Mouse (Mus musculus) hindbrain, embryonic 10.5 days (tissue): ENCODE results near the gene Erbb3. TPM values are rescaled to one million over a fixed set of nuclear protein-coding genes. Genes with fewer than 3 reads are reported as not detected.

Experiments
- DNase-seq: peaks from one replicate; pipeline ENCODE4 v3.0.0-alpha.2; 2017; ENCODE audit warnings: low spot score
- H3K27ac ChIP-seq: fragments of 300-500 bp; sonication (generic); 2 replicates; pipeline ENCODE4 v1.5.1; 2016; ENCODE audit warnings: mild to moderate bottlenecking, moderate library complexity
- H3K27me3 ChIP-seq: fragments of 300-500 bp; sonication (generic); 2 replicates; pipeline ENCODE4 v1.6.1; 2016; ENCODE audit warnings: mild to moderate bottlenecking; ENCODE audit not compliant: poor library complexity, insufficient read depth, severe bottlenecking
- H3K36me3 ChIP-seq: fragments of 300-500 bp; sonication (generic); 2 replicates; pipeline ENCODE4 v1.6.1; 2016; ENCODE audit warnings: mild to moderate bottlenecking, moderate library complexity
- H3K4me1 ChIP-seq: fragments of 300-500 bp; sonication (generic); replicated peaks from 2 replicates; pipeline ENCODE4 v1.6.1; 2016; ENCODE audit warnings: mild to moderate bottlenecking
- H3K4me3 ChIP-seq: fragments of 300-500 bp; sonication (generic); 2 replicates; pipeline ENCODE4 v1.5.1; 2016; ENCODE audit warnings: mild to moderate bottlenecking, moderate library complexity
- H3K9me3 ChIP-seq: fragments of 300-500 bp; sonication (generic); 2 replicates; pipeline ENCODE4 v1.6.1; 2016; ENCODE audit warnings: mild to moderate bottlenecking, moderate library complexity
- WGBS: fragments of 180-500 bp; shearing (Covaris S2); methylation state at CpG from one replicate; pipeline ENCODE4 v1.1.7; 2016; 5-methylcytosine and 5-hydroxymethylcytosine counted together
- polyA plus RNA-seq: library from polyadenylated mRNA; unstranded; fragments of >200 nt; fragmentation: Nextera tagmentation; extraction: Ambion mirVana; gene quantifications from 2 replicates; pipeline ENCODE4 v1.2.1, GENCODE M21; 2016

Erbb3 gene
- polyA plus RNA-seq, 1 experiment from 2014 or later = 5.0 TPM

- Histone ChIP-seq H3K4me3 (peak within 1 kb of the TSS; percentile 86), H3K27me3 (no peaks in the 10 kb centered on the region), H3K36me3 (peaks cover 36% of the 10 kb centered on the region), H3K27ac (peak within 1 kb of the TSS; percentile 95), H3K9me3 (no peaks in the 10 kb centered on the region), H3K4me1 (peaks cover 30% of the 10 kb centered on the region)
- under 1% methylated on average over 50 of the region's 50 CpGs for WGBS
- DNase-seq = peak; percentile 95
Observed at GRCm38 (mm10) chr10:128547361-128548032, 42.0 kb downstream of the Erbb3 start, which contains the start of gene Zc3h10. TSS of gene Zc3h10 (minus strand) at chr10:128547774.

- Histone ChIP-seq H3K4me3 (peak overlapping the region; percentile 86), H3K36me3 (peaks cover 43% of the 10 kb centered on the region), H3K27ac (peak overlapping the region; percentile 93), H3K27me3 (no peaks in the 10 kb centered on the region), H3K4me1 (peaks cover 30% of the 10 kb centered on the region), H3K9me3 (no peaks in the 10 kb centered on the region)
- 30% methylated on average over 7 of the region's 7 CpGs for WGBS
- no peak for DNase-seq
Observed at GRCm38 (mm10) chr10:128546787-128547186, 42.7 kb downstream of the Erbb3 start.

- Histone ChIP-seq H3K27ac (peak overlapping the region; percentile 93), H3K4me3 (peak overlapping the region; percentile 86), H3K36me3 (peaks cover 47% of the 10 kb centered on the region), H3K4me1 (peaks cover 30% of the 10 kb centered on the region), H3K27me3 (no peaks in the 10 kb centered on the region), H3K9me3 (no peaks in the 10 kb centered on the region)
- WGBS = 18% methylated on average over 4 of the region's 4 CpGs
- DNase-seq = no peak
Observed at GRCm38 (mm10) chr10:128546361-128546760, 43.1 kb downstream of the Erbb3 start.

- no peak overlapping the region for H3K4me3 ChIP-seq
- H3K36me3 ChIP-seq = peaks cover 53% of the 10 kb centered on the region
- DNase-seq = no peak
- H3K27me3 ChIP-seq = no peaks in the 10 kb centered on the region
- peaks cover 30% of the 10 kb centered on the region for H3K4me1 ChIP-seq
- no peaks in the 10 kb centered on the region for H3K9me3 ChIP-seq
- H3K27ac ChIP-seq = no peak overlapping the region
- 91% methylated on average over 3 of the region's 3 CpGs for WGBS
Observed at GRCm38 (mm10) chr10:128545570-128545898, 43.9 kb downstream of the Erbb3 start.

DNA sequence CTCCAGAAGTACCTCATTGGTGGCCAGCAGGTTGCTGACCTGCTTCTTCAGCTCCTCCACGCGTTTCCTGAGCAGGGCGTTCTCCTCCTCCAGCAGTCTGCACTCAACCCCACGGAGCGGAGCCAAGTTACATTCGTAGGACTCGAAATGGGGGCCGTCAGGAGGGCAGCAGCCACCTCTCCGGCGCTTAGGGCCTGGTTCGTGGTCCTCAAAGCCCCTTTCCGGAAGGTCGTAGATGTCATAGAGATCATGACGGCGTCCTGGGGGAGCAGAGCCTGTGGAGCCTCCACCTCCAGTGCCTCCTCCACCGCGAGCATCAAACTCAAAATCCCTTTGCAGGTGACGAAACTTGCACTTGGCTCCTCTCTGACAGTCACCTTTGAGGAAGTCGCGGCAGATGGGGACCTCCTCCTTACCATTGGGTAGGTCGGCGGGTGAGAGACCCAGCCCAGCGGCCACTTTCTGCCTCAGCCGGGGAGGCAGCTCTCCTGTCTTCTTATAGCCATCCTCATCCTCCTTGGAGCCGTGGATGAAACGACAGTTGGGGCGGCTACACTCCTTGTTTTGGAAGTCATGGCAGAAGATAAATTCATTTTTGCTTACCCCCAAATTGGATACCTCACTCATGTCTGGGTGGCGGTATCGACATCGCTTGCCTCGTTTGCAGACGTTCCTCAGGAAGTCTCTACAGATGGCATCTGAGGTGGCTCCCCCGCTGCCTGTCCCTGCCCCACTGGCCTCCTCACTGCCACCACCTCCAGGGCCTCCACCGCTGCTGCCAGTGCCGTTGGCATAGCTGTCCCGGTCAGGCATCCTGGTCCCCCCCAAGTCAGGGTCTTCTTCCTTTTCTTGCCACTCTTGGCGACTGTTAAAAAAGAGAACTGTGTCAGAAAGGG lies 44.5 kb downstream of the Erbb3 start:
- Histone ChIP-seq H3K36me3 (peaks cover 53% of the 10 kb centered on the region), H3K27me3 (no peaks in the 10 kb centered on the region), H3K9me3 (no peaks in the 10 kb centered on the region), H3K4me1 (peaks cover 30% of the 10 kb centered on the region), H3K27ac (no peak overlapping the region), H3K4me3 (0 out of 2 replicates have a peak overlapping the region, but pooled peaks have one; percentile 2)
- 96% methylated on average over 37 of the region's 37 CpGs for WGBS
- DNase-seq = no peak

DNA sequence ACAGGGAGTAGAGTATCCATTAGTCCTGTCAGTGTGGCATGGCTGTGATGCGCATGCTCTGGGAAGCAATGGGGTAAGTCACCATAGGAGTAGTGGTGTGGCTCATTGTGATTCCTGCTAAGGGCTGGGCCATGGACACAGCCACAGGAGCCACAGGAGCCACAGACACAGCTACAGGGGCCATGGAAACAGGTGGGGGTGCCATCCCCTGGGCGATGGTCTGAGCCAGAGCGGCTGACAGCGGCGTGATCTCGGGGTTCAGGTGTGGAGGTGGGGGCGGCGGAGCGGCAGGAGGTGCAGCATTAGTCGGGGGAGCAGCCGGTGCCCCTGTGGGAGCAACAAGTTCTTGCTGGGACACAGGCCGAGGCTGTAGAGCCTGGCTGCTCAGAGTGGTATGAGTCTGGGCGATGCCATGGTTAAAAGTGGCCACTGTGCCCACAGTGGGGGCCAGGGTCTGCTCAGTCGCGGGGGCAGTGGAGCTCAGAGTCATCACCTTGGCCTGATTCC lies 45.2 kb downstream of the Erbb3 start:
- Histone ChIP-seq H3K36me3 (peaks cover 53% of the 10 kb centered on the region), H3K4me1 (peaks cover 30% of the 10 kb centered on the region), H3K4me3 (peak overlapping the region; percentile 2; the same call in 1 of the 2 replicates), H3K9me3 (no peaks in the 10 kb centered on the region), H3K27me3 (no peaks in the 10 kb centered on the region), H3K27ac (no peak overlapping the region)
- DNase-seq = no peak
- 98% methylated on average over 15 of the region's 15 CpGs for WGBS

GRCm38 (mm10) chr10:128543100-128543499 lies 46.4 kb downstream of the Erbb3 start:
- Histone ChIP-seq H3K9me3 (no peaks in the 10 kb centered on the region), H3K27ac (no peak overlapping the region), H3K27me3 (no peaks in the 10 kb centered on the region), H3K36me3 (peaks cover 53% of the 10 kb centered on the region), H3K4me1 (peaks cover 30% of the 10 kb centered on the region), H3K4me3 (no peak overlapping the region)
- DNase-seq = no peak
- 73% methylated on average over 2 of the region's 2 CpGs for WGBS

- no peaks in the 10 kb centered on the region for H3K9me3 ChIP-seq
- H3K4me3 ChIP-seq = no peak overlapping the region
- H3K36me3 ChIP-seq = peaks cover 26% of the 10 kb centered on the region
- WGBS = 95% methylated on average over 1 of the region's 1 CpGs
- no peak overlapping the region for H3K27ac ChIP-seq
- H3K4me1 ChIP-seq = peaks cover 13% of the 10 kb centered on the region
- DNase-seq = no peak
- H3K27me3 ChIP-seq = peaks cover 6% of the 10 kb centered on the region; the same call in 1 of the 2 replicates
Observed at GRCm38 (mm10) chr10:128538340-128538870, 51.0 kb downstream of the Erbb3 start.

DNA sequence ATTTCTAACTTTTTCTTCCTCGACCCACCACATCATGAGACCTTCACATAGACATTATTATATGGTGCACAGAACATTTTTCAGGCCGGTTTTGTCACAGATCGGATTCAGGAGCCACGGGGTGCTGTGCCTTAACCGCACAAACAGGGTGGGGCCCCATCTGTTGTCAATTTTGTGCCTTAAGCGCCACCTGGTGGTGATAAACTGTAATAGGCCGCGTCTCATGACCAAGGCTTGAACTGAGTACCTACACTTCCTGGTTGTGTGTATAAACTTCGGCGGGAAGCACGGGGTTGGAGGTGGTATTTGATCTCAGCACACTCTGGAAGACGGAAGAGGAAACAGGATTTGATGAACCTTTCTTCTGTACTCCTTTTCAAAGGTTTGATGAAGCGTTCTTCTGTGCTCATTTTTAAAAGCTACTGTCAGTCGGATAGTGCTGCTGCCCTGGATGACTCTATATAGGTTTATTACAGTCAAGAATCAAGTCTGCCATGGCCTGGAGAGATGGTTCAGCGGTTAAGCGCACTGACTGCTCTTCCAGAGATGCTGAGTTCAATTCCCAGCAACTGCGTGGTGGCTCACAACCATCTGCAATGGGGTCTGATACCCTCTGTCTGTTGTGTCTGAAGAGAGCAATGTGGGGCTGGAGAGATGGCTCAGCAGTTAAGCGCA lies 53.0 kb downstream of the Erbb3 start:
- WGBS = 18% methylated on average over 18 of the region's 18 CpGs
- Histone ChIP-seq H3K4me3 (peak overlapping the region; percentile 36), H3K9me3 (no peaks in the 10 kb centered on the region), H3K27me3 (peaks cover 6% of the 10 kb centered on the region; the same call in 1 of the 2 replicates), H3K36me3 (peaks cover 6% of the 10 kb centered on the region), H3K27ac (peak overlapping the region; percentile 20), H3K4me1 (peaks cover 11% of the 10 kb centered on the region; the same call in 1 of the 2 replicates)
- peak; percentile 88 for DNase-seq

- Histone ChIP-seq H3K9me3 (no peaks in the 10 kb centered on the region), H3K27me3 (peaks cover 6% of the 10 kb centered on the region; the same call in 1 of the 2 replicates), H3K27ac (peak overlapping the region; percentile 20), H3K4me1 (peaks cover 11% of the 10 kb centered on the region; the same call in 1 of the 2 replicates), H3K4me3 (peak overlapping the region; percentile 36), H3K36me3 (no peaks in the 10 kb centered on the region)
- no peak for DNase-seq
- WGBS = 71% methylated on average over 4 of the region's 4 CpGs
Observed at GRCm38 (mm10) chr10:128535624-128536265, 53.7 kb downstream of the Erbb3 start.

GRCm38 (mm10) chr10:128535206-128535605 lies 54.2 kb downstream of the Erbb3 start:
- peaks cover 11% of the 10 kb centered on the region; the same call in 1 of the 2 replicates for H3K4me1 ChIP-seq
- H3K36me3 ChIP-seq = no peaks in the 10 kb centered on the region
- WGBS = 79% methylated on average over 2 of the region's 2 CpGs
- H3K27me3 ChIP-seq = peaks cover 6% of the 10 kb centered on the region; the same call in 1 of the 2 replicates
- H3K9me3 ChIP-seq = no peaks in the 10 kb centered on the region
- H3K4me3 ChIP-seq = no peak overlapping the region
- no peak overlapping the region for H3K27ac ChIP-seq
- no peak for DNase-seq
